Mouse (Mus musculus): ENCODE data around the gene Ethe1. TPM values are rescaled to one million over a fixed set of nuclear protein-coding genes. Genes with fewer than 3 reads are reported as not detected.

Ethe1 gene
- polyA plus RNA-seq, 1 experiment, result 13.4 TPM

DNA sequence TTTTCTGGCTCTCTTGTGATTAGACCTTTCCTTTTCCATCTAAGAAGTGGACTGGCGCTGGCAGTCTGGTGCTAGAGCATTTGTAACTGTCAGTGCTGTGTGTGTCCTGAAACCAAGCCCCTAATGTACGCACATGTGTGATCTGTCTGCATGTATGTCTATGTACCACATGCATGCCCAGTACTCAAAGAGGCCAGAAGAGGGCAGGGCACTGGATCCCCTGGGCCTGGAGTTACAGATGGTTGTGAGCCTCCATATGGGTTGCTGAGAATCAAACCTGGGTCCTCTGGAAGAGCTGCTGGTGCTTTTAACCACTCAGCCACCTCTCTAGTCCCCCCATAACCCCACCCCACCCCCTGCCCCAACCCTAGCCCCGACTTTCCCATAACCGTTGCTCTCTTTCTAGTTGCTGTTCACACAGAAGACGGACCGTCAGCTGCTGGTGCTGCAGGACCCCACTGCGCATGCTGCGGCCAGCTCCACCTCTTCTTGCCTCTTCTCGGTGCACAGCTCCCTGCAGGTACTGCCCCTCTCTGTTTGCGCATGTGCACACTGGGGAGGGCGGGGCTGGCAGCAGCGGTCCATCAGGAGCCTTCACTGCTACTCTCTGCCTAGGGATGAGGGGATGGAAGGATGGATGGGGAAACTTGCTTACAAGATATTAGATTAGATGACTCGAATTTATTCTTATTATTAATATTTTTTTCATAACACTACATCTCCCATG, 32.5 kb downstream of the Ethe1 start:
- no peaks in the 10 kb centered on the region for H3K36me3 ChIP-seq (ENCODE audit: control insufficient read depth, insufficient read depth, low read length, poor library complexity, severe bottlenecking)
- TF ChIP-seq POLR2A (IDR thresholded peaks at IDR 0.05; ENCODE audit: insufficient read depth, low read length), result no peak
- TF ChIP-seq CTCF (IDR thresholded peaks at IDR 0.05; ENCODE audit: low read depth, low read length), result peak; percentile 54
- TF ChIP-seq EP300 (IDR thresholded peaks at IDR 0.05; ENCODE audit: insufficient read depth, low read depth, low read length), result no peak
- H3K9ac ChIP-seq (ENCODE audit: low read depth, poor library complexity, severe bottlenecking), result 0 out of 2 replicates have a peak overlapping the region, but pooled peaks have one; percentile 30
- H3K9me3 ChIP-seq (replicated peaks; ENCODE audit: control insufficient read depth, insufficient read depth, low read length, poor library complexity, severe bottlenecking), result no peaks in the 10 kb centered on the region
- peaks cover 2% of the 10 kb centered on the region for H3K4me1 ChIP-seq (ENCODE audit: control insufficient read depth, insufficient read depth, low read length)
- peak overlapping the region; percentile 49 for H3K4me3 ChIP-seq (ENCODE audit: low read depth, low read length)
- no peaks in the 10 kb centered on the region for H3K27me3 ChIP-seq (ENCODE audit: control insufficient read depth, insufficient read depth, low read length, poor library complexity, severe bottlenecking)
- H3K27ac ChIP-seq (ENCODE audit: insufficient read depth, low read length), result no peak overlapping the region

DNA sequence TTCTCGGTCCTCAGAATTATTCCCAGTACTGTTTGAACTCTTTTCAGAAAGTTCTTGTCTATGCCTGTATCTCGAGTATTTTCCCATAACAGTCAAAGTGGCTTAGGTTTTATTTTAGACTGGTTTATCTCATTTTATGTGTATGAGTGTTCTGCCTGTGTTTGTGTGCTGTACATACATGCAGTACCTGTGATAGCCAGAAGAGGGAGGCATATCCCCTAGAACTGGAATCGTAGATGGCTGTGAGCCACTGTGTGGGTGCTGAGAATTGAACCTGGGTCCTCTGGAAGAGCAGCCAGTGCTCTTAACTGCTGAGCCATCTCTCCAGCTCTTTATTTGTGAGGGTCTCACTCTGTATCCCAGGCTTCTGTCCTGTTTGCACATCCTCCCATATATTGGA, 33.9 kb downstream of the Ethe1 start:
- Histone ChIP-seq H3K36me3 (ENCODE audit: control insufficient read depth, insufficient read depth, low read length, poor library complexity, severe bottlenecking) (no peaks in the 10 kb centered on the region), H3K9me3 (replicated peaks; ENCODE audit: control insufficient read depth, insufficient read depth, low read length, poor library complexity, severe bottlenecking) (no peaks in the 10 kb centered on the region), H3K27me3 (ENCODE audit: control insufficient read depth, insufficient read depth, low read length, poor library complexity, severe bottlenecking) (no peaks in the 10 kb centered on the region), H3K9ac (ENCODE audit: low read depth, poor library complexity, severe bottlenecking) (no peak overlapping the region), H3K4me1 (ENCODE audit: control insufficient read depth, insufficient read depth, low read length) (peaks cover 9% of the 10 kb centered on the region), H3K4me3 (ENCODE audit: low read depth, low read length) (no peak overlapping the region), H3K27ac (ENCODE audit: insufficient read depth, low read length) (no peak overlapping the region)
- peak; percentile 3 for TF ChIP-seq CTCF (IDR thresholded peaks at IDR 0.05; ENCODE audit: low read depth, low read length)
- TF ChIP-seq POLR2A (IDR thresholded peaks at IDR 0.05; ENCODE audit: insufficient read depth, low read length), result no peak

DNA sequence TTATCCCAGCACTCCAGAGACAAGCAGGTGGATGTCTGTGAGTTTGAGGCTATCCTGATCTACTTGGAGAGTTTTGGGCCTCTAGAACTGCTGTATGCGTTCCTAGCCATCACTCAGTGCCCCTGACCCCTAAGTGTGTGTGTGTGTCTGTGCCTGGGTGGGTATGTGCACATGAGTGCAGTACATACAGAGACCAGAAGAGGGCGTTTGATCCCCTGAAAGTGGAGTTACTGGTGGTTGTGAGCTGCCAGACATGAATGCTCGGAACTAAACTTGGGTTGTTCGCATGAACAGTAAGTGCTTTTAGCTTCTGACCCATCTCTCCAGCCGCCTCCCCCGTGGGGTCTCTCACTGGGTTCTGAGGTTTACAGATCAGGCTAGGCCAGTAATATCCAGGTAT, 35.6 kb downstream of the Ethe1 start:
- Histone ChIP-seq H3K9ac (ENCODE audit: low read depth, poor library complexity, severe bottlenecking) (no peak overlapping the region), H3K4me3 (ENCODE audit: low read depth, low read length) (no peak overlapping the region), H3K27me3 (ENCODE audit: control insufficient read depth, insufficient read depth, low read length, poor library complexity, severe bottlenecking) (no peaks in the 10 kb centered on the region), H3K27ac (ENCODE audit: insufficient read depth, low read length) (no peak overlapping the region), H3K9me3 (replicated peaks; ENCODE audit: control insufficient read depth, insufficient read depth, low read length, poor library complexity, severe bottlenecking) (no peaks in the 10 kb centered on the region), H3K4me1 (ENCODE audit: control insufficient read depth, insufficient read depth, low read length) (peaks cover 9% of the 10 kb centered on the region), H3K36me3 (ENCODE audit: control insufficient read depth, insufficient read depth, low read length, poor library complexity, severe bottlenecking) (no peaks in the 10 kb centered on the region)
- TF ChIP-seq CTCF (IDR thresholded peaks at IDR 0.05; ENCODE audit: low read depth, low read length) (peak; percentile 4), POLR2A (IDR thresholded peaks at IDR 0.05; ENCODE audit: insufficient read depth, low read length) (no peak), EP300 (IDR thresholded peaks at IDR 0.05; ENCODE audit: insufficient read depth, low read depth, low read length) (no peak)

DNA sequence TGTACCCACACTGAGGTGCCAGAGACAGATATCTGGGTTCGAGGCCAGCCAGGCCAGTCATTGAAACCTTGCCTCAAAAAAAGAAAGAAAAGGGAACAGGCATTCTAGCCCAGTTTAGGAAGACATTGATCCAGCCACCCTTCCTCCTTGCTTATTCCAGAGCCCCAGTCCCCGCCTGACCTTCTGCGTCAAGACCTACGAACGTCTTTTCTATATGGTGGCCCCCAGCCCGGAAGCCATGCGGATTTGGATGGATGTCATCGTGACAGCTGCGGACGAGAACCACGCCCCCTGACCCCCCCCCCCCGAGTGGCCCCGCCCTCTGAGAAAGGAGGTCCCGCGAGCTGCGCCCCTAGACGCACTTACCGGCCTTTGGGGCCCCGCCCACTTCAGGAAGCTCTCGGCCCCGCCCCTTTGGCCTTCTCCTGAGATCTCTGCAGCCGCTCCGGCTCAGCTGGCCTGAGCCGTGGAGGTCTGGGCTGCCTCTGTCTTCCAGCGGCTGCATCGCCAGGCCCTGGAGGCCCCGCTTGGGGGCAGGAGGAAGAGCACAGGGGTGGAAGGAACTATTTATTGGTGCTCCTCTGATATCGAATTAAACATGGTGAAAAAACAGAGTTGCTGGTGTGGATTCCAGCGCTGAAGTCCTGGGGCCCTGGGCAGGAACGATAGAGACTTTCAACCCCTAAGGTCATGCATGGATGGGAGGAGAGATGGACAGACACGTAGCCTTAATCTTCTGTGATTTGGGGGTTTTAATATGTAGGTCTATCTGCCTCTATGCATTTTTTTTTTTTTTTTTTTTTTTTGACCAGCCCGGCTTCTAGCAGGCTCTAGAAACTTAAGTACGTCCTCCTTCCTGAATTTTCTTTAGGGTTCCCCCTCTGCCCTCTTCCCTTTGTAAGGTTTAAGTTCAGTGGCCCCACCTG, 41.6 kb downstream of the Ethe1 start:
- Histone ChIP-seq H3K27ac (ENCODE audit: insufficient read depth, low read length) (no peak overlapping the region), H3K36me3 (ENCODE audit: control insufficient read depth, insufficient read depth, low read length, poor library complexity, severe bottlenecking) (no peaks in the 10 kb centered on the region), H3K9me3 (replicated peaks; ENCODE audit: control insufficient read depth, insufficient read depth, low read length, poor library complexity, severe bottlenecking) (no peaks in the 10 kb centered on the region), H3K27me3 (ENCODE audit: control insufficient read depth, insufficient read depth, low read length, poor library complexity, severe bottlenecking) (no peaks in the 10 kb centered on the region), H3K4me1 (ENCODE audit: control insufficient read depth, insufficient read depth, low read length) (peaks cover 17% of the 10 kb centered on the region), H3K9ac (ENCODE audit: low read depth, poor library complexity, severe bottlenecking) (peak overlapping the region; percentile 32; the same call in 1 of the 2 replicates), H3K4me3 (ENCODE audit: low read depth, low read length) (peak overlapping the region; percentile 31; the same call in 1 of the 2 replicates)
- TF ChIP-seq POLR2A (IDR thresholded peaks at IDR 0.05; ENCODE audit: insufficient read depth, low read length), result peak; percentile 57
- TF ChIP-seq EP300 (IDR thresholded peaks at IDR 0.05; ENCODE audit: insufficient read depth, low read depth, low read length), result no peak

DNA sequence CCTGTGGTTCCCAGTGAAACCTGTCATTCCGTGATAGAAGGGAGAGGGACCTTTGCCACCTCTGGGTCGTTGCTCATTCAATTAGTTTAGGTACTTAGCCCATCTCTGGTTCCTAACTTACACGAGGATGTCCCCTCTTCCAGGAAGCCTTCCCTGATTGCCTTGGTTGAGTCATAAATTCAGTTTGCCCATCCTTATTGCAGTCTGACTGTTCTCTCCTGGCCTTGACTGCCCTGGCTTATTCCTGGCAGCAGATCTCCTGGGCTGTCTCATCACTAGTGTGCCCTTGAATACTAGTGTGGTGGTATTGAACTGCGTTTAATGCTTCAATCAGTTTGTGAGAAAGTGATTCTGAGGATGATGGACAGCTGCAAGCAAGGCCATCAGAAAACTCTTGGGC, 42.3 kb downstream of the Ethe1 start:
- no peaks in the 10 kb centered on the region for H3K36me3 ChIP-seq (ENCODE audit: control insufficient read depth, insufficient read depth, low read length, poor library complexity, severe bottlenecking)
- H3K4me3 ChIP-seq (ENCODE audit: low read depth, low read length), result no peak overlapping the region
- H3K27ac ChIP-seq (ENCODE audit: insufficient read depth, low read length), result peak overlapping the region; percentile 37; the same call in 1 of the 2 replicates
- H3K4me1 ChIP-seq (ENCODE audit: control insufficient read depth, insufficient read depth, low read length), result peaks cover 17% of the 10 kb centered on the region
- H3K27me3 ChIP-seq (ENCODE audit: control insufficient read depth, insufficient read depth, low read length, poor library complexity, severe bottlenecking), result no peaks in the 10 kb centered on the region
- no peak for TF ChIP-seq EP300 (IDR thresholded peaks at IDR 0.05; ENCODE audit: insufficient read depth, low read depth, low read length)
- H3K9me3 ChIP-seq (replicated peaks; ENCODE audit: control insufficient read depth, insufficient read depth, low read length, poor library complexity, severe bottlenecking), result no peaks in the 10 kb centered on the region
- peak overlapping the region; percentile 32; the same call in 1 of the 2 replicates for H3K9ac ChIP-seq (ENCODE audit: low read depth, poor library complexity, severe bottlenecking)

Data from ES-Bruce4 (cell line).